Mouse (Mus musculus) layer of hippocampus, adult 2 months (tissue): ENCODE measurements around the gene Stra8. TPM values are rescaled to one million over a fixed set of nuclear protein-coding genes. Genes with fewer than 3 reads are reported as not detected.

Experiments used
- DNase-seq, 2 experiments: peaks; one replicate each; pipeline ENCODE4 v3.0.0; 2022; ENCODE audit warnings: low spot score in 2 of 2
- H3K27ac ChIP-seq: fragments of 200-600 bp; 2 replicates; pipeline ENCODE4 v1.8.1; 2022
- H3K4me3 ChIP-seq: fragments of 200-600 bp; 2 replicates; pipeline ENCODE4 v1.8.1; 2022; ENCODE audit warnings: mild to moderate bottlenecking
- CTCF ChIP-seq: fragments of 200-600 bp; conservative IDR thresholded peaks from 2 replicates; pipeline ENCODE4 v1.8.1; 2022; ENCODE audit warnings: antibody characterized with exemption, mild to moderate bottlenecking, moderate library complexity
- long read RNA-seq, 2 experiments: library from polyadenylated mRNA; stranded (forward); transcript quantifications; one replicate each; pipeline ENCODE4 v2.0.0; 2021; ENCODE audit warnings: borderline mapping rate in 2 of 2
- total RNA-seq, 2 experiments: library from RNA; stranded (reverse); gene quantifications; 2 replicates each; pipeline ENCODE4 v1.2.3; 2021

Gene Stra8
- not detected for total RNA-seq
- long read RNA-seq, experiment 1 = 0 reads
- long read RNA-seq, experiment 2 = 0 reads

DNA sequence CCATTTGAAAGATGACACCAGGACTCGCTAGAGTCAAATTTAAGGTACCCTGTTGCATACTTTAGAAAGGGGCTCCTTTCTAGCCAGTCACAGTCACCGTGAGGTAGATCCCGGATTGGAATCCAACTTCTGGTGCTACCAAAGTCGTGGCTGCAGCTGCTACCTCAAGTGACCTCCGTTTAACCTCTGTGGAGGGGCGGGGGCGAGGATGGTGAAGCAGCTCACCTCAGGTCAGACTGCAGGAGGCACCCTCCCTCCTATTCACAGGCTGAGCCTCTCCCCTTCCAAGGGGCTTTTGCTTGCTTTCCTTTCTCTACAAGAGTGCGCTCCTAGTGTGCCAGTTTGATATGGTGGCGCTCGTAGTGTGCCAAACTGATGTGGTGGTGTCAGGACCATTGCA, at the start of gene Stra8:
Gene Stra8, plus strand, starts transcription at position 208 of the 400 bp plus-strand sequence.
- no peak for DNase-seq
- no peak within 1 kb of the TSS for H3K4me3 ChIP-seq
- no peak for TF ChIP-seq CTCF
- no peak within 1 kb of the TSS for H3K27ac ChIP-seq

DNA sequence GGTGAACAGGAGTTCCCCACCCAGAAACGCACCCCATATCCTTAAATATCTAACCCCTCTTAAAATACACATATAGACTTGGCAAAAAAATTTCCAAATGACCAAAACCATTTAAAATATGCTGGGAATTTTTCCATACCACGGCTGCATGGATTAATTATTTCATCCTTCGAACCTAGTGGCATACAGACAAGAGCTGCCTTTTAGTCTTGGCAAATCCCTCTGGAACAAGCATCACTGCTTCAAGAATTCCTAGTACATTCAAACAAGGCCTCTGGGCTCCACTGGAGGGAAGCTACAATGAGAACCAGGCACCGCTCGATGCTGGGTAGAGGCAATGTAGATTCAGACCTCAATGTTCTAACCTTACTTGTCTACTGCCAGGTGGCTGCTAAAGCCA, 49.2 kb upstream of the Stra8 start:
- H3K27ac ChIP-seq = no peak overlapping the region
- H3K4me3 ChIP-seq = no peak overlapping the region
- DNase-seq = no peak
- TF ChIP-seq CTCF = no peak

DNA sequence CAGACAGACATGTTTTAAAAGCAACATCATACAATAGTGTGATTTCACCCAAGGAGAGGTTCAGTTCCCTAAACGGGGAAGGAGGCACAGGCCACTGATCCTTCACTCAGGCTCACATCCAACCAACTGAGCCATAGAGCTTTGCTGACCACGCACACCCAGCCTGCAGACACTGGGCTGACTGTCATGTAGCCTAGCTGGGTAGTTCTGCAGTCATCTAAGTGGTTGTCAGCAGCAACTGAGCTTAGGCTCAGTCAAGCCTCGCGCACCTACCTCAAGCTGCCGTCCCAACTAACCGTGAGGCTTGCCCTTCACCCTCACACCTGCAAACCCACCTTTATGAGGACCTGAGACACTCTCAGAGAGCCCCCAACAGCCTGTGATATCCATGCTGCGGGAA, 48.0 kb upstream of the Stra8 start:
- Histone ChIP-seq H3K27ac (no peak overlapping the region), H3K4me3 (no peak overlapping the region)
- no peak for DNase-seq
- TF ChIP-seq CTCF = no peak

DNA sequence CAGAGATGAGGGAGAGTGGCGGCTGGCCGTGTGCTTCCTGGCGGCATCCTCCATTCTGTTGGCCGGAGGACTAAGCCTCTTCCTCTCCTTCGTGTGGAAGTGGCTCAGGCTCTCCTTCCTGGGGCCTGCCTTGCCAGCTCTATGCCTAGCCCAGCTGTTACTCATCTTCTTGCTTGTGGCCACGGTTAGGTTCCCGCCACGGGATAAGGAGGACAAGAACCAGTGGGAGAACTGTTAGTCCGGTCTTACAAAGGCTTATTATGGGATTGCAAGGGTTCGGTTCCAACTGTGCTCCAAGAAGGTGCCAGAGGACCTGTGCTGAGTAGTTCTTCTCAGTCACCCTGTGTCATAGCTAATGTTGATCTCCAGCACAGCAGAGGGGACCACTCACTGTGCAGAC, 47.1 kb upstream of the Stra8 start:
- Histone ChIP-seq H3K27ac (no peak overlapping the region), H3K4me3 (no peak overlapping the region)
- no peak for TF ChIP-seq CTCF
- no peak for DNase-seq

DNA sequence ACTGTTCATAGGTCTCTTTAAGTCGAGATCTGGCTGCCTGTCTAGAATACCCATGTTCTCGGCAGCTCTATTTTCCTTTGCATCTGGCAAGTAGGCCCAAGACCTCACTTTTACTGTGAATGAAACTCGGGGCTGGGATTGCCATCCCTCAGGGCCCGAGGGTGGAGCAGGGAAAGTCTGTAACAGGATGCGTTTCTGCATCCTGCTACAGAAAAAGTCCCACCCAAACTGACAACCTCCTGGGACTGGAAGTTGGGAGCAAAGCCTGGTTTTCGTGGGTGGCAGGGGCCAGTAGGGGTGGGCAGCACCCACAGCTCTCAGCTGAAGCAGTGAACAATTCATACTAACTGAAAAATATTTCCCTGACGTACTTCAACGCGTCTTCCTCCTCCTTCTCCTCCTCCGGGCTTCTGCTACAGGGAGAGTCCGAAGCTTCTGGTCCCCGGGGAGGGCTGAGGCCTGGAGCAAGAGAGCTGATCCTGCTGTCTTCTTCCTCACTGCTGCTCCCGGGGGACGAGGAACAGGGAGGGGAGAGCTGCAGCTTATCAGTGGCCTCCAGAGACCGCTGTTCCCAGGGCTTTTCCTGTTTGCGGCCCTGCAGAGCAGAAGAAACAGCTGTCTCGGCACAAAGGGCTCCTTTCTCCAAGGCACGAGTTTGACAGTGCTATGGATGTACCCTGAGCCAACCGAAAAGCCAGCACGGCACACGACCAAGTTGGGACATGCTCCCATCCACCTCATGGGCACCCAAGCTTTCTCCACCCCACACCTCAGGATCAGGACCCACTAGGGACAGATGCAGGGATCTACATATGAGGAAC, 45.7 kb upstream of the Stra8 start:
- peak overlapping the region; percentile 73 for H3K27ac ChIP-seq
- TF ChIP-seq CTCF = peak; percentile 26
- DNase-seq = no peak
- H3K4me3 ChIP-seq = no peak overlapping the region

DNA sequence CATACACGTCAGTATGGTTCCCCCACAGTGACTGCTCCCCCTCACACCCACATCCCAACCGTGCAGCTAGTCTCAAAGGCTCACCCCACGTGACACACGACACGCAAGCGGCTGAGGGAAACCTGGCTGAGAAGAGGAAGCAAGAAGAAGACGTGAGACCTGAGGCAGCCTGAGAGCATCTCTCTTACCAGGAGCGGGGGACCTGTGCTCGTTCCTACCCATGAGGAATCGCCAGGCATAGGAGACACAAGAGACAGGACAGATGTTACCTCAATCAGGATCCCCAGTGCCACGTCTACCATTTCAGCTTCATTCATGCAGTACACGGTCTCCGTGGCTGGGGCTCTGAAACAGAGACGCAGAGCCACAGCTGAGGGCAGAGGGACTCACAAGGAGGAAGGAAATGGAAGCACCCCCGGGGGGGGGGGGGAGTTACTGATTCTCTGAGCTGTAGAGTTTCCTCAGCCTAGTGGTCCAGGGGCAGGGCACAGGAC, 44.6 kb upstream of the Stra8 start:
- no peak for TF ChIP-seq CTCF
- Histone ChIP-seq H3K4me3 (0 out of 2 replicates have a peak overlapping the region, but pooled peaks have one; percentile 13), H3K27ac (peak overlapping the region; percentile 73)
- DNase-seq = peak in 1 of 2 experiments; percentile 32

DNA sequence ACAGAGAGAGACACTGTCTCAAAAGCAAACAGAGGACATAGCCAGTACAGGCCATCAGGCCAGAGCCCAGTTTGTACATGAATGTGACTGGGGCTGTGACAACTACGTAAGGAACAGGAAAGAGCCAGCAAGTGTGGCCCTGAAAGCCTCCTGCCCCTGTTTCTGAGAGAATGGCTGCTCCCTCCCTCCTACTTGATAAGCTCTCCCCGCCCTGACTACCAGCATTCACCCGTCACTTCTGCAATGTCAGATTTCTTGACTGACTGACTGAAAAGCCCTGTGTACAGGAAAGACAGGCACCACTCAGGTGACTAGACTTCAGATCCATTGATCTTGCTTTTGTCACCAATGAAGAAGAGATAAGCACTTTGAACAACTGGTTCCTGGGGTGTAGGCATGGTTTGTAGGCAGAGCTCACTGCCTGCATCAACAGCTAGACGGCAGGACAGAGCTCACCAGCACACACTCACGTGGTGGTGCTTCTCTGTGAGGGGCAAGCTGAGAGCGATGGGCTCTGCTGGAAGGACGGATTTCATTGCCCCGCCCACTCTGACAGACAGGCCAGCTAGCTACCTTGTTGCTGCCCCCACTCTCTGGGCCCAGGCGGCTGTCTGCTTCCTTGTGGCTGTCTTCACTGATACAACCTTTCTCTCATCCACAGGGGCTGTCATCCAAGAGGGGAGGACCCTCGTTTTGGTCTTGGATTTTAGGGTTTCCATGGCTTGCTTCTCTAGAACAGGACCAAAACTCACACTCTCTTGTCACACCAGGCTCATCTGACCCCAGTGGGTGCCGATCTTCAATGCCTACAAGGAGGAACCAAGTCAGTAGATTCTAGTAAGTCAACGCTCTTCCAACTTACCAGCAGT, 43.8 kb upstream of the Stra8 start:
- peak overlapping the region; percentile 73 for H3K27ac ChIP-seq
- TF ChIP-seq CTCF = peak; percentile 24
- H3K4me3 ChIP-seq = no peak overlapping the region
- no peak for DNase-seq

DNA sequence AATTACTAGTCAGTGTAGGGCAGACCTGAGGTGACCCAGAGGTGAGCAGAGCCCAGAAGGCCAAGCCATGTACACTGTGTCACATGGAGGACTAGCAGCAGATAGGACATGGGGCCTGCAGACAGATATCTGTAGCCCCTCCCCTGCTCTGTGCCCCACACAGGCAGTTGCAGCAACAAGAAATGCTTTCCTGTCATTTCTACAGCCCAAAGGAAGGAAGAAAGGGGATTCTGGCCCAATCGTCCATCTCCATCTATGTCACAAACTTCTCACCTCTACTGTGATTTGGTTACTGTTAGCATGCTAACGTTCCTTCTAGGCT, 43.2 kb upstream of the Stra8 start:
- no peak for TF ChIP-seq CTCF
- Histone ChIP-seq H3K27ac (peak overlapping the region; percentile 98; the same call in 1 of the 2 replicates), H3K4me3 (peak overlapping the region; percentile 98; the same call in 1 of the 2 replicates)
- no peak for DNase-seq

DNA sequence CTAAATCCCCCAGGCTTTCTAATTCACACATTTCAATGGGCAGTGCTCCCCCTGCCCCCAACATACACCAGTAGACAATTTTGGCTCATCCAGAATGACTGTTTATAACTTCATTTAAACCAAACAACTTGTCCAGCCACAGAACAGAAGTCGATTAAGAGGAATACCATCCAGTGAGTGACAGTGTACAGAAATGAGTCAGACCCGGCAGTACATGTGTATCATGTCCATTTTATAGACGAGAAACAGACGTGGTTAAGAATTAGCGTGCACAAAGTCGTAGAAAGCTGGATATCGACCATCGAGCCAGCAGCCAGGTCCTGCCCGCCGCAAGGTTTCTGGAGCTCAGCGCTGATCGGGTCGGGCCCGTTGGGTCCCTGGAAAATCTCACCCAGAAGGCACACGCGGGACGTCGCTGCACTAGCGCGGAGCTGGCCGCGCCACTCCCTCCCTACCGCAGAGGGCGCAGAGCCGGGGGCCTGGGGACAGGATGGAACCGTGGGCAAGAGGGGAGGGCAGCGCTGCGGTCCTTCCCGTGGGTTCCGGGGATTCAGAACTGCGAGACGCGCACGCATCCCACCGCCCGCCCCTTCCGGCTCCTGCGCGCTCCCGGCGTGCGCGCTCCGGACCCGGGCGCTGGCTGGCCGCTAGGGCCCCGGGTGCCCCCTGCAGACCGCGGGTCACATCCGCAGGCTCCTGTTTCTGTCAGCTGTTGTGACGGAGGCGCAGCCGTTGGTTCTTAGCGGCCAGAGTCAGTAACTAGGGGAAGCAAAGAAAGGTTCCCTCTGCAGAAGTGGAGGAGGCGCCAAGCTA, 42.2 kb upstream of the Stra8 start, which contains the start of gene Cyren:
Gene Cyren, minus strand, starts transcription at position 552 of the 813 bp plus-strand sequence.
- peak; percentile 88 for DNase-seq
- peak; percentile 83 for TF ChIP-seq CTCF
- peak within 1 kb of the TSS; percentile 98 for H3K27ac ChIP-seq
- peak within 1 kb of the TSS; percentile 98 for H3K4me3 ChIP-seq

DNA sequence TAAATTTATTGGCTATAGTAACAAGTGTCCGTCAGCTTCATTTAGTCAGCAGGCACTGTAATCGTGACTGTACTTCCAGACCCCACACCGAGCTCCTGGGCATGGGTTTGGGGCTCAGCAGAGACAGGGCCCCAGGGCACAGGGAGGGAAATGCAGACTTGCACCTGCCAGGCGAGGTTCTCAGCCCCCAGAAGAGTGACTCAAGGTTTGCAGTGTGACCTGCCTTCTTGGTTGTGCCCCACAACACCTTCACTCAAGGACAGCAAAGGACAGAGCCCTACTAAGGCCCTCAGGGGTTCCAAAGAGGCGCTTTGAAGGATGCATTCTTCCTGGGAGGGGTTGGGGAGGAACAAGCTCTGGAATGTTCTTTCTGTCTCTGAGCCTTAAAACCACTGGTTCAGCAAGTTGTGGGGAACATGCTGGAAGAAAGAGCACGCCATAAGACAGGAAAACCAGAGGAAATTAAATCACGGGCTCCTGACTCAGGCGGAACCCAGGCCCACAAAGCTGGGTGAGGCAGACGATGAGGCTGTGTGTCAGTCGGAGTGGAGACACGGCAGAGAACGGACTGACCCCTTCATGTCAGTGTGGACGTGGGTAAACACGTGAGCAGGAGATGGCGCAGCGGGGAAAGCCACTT, 40.7 kb upstream of the Stra8 start:
- no peak overlapping the region for H3K4me3 ChIP-seq
- DNase-seq = no peak
- no peak for TF ChIP-seq CTCF
- H3K27ac ChIP-seq = no peak overlapping the region

DNA sequence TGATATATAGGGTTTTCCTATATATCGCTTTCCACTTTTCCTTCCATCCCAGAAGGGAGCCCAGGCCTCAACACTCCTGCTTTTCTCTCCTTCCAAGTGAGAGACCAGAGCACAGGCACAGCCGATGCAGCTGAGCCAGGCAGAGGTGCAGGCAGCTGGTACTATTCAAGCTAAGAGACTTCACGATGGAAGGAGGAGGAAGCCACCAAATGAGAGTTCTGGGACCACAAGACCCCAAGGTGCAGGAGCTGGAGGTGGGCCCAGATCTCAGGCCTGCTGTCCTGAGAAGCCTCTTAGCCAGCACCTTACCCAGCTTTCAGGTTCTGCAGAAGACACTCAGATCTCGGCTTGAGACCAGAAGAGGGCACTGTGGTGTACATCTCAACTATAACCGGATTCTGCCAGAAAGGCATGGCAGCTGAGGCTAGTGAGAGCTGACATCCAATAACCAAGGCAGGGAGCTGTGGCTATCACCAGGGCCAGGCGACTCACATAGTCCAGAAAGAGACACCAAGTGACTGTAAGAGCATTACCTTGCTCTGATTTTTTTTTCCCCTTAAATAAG, 40.0 kb upstream of the Stra8 start:
- TF ChIP-seq CTCF = peak; percentile 74
- no peak overlapping the region for H3K27ac ChIP-seq
- DNase-seq = peak; percentile 49 to 51
- H3K4me3 ChIP-seq = no peak overlapping the region

DNA sequence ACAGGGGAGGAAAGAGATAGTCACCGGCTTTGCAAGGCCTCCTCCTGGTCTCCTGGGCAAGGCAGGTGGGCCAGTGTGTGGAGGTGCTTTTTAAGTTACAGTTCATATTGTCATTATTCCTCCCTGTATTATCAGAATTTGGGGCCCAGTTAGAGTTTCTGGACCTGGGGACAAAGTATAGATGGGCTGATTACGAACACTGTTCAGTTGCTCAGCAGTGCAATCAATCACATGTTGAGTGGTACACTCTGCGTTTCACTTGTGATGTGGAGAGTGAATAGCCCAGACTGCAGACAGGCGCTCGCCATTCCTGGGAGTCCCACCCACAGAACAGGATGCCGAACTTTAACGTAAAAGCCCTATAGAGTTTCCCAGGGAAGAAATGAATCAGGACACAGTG, 35.2 kb upstream of the Stra8 start:
- Histone ChIP-seq H3K27ac (no peak overlapping the region), H3K4me3 (no peak overlapping the region)
- no peak for DNase-seq
- TF ChIP-seq CTCF = no peak
